Mouse (Mus musculus) hindbrain, embryonic 10.5 days (tissue): ENCODE measurements at regions not wholly inside any gene's neighbourhood (a gene's known extent, or its start where the extent isn't known, plus 50 kb on each side); places are given as distances from the start of the nearest gene placed in this dataset.
"Not testable (repeated sequence)": the region's sequence is repeated elsewhere in the genome, so short reads cannot be mapped to it uniquely, and the experiment has no call there.

ENCODE experiments used
- DNase-seq: peaks from one replicate; pipeline ENCODE4 v3.0.0-alpha.2; 2017; ENCODE audit warnings: low spot score
- H3K27ac ChIP-seq: fragments of 300-500 bp; sonication (generic); 2 replicates; pipeline ENCODE4 v1.5.1; 2016; ENCODE audit warnings: mild to moderate bottlenecking, moderate library complexity
- H3K27me3 ChIP-seq: fragments of 300-500 bp; sonication (generic); 2 replicates; pipeline ENCODE4 v1.6.1; 2016; ENCODE audit warnings: mild to moderate bottlenecking; ENCODE audit not compliant: poor library complexity, insufficient read depth, severe bottlenecking
- H3K36me3 ChIP-seq: fragments of 300-500 bp; sonication (generic); 2 replicates; pipeline ENCODE4 v1.6.1; 2016; ENCODE audit warnings: mild to moderate bottlenecking, moderate library complexity
- H3K4me1 ChIP-seq: fragments of 300-500 bp; sonication (generic); replicated peaks from 2 replicates; pipeline ENCODE4 v1.6.1; 2016; ENCODE audit warnings: mild to moderate bottlenecking
- H3K4me3 ChIP-seq: fragments of 300-500 bp; sonication (generic); 2 replicates; pipeline ENCODE4 v1.5.1; 2016; ENCODE audit warnings: mild to moderate bottlenecking, moderate library complexity
- H3K9me3 ChIP-seq: fragments of 300-500 bp; sonication (generic); 2 replicates; pipeline ENCODE4 v1.6.1; 2016; ENCODE audit warnings: mild to moderate bottlenecking, moderate library complexity
- WGBS: fragments of 180-500 bp; shearing (Covaris S2); methylation state at CpG from one replicate; pipeline ENCODE4 v1.1.7; 2016; 5-methylcytosine and 5-hydroxymethylcytosine counted together

- H3K27ac ChIP-seq, result no peak overlapping the region
- no peaks in the 10 kb centered on the region for H3K36me3 ChIP-seq
- 89% methylated on average over 1 of the region's 1 CpGs for WGBS
- no peaks in the 10 kb centered on the region for H3K4me1 ChIP-seq
- H3K9me3 ChIP-seq, result no peaks in the 10 kb centered on the region
- H3K27me3 ChIP-seq, result no peaks in the 10 kb centered on the region
- H3K4me3 ChIP-seq, result no peak overlapping the region
- DNase-seq, result no peak
These were observed 1073.3 kb downstream of the Diaph3 start for GRCm38 (mm10) chr14:86067743-86068142.

GRCm38 (mm10) chr14:86063620-86063943 is 1077.5 kb downstream of the Diaph3 start:
- Histone ChIP-seq H3K27me3 (no peaks in the 10 kb centered on the region), H3K4me1 (no peaks in the 10 kb centered on the region), H3K4me3 (no peak overlapping the region), H3K27ac (no peak overlapping the region), H3K9me3 (no peaks in the 10 kb centered on the region), H3K36me3 (no peaks in the 10 kb centered on the region)
- 83% methylated on average over 3 of the region's 3 CpGs for WGBS
- no peak for DNase-seq

GRCm38 (mm10) chr14:86062885-86063619 is 1078.0 kb downstream of the Diaph3 start:
- DNase-seq, result no peak
- 74% methylated on average over 11 of the region's 11 CpGs for WGBS

GRCm38 (mm10) chr14:86056991-86057390 is 1084.0 kb downstream of the Diaph3 start:
- Histone ChIP-seq H3K36me3 (no peaks in the 10 kb centered on the region), H3K9me3 (no peaks in the 10 kb centered on the region), H3K27me3 (no peaks in the 10 kb centered on the region), H3K4me1 (no peaks in the 10 kb centered on the region), H3K4me3 (no peak overlapping the region), H3K27ac (no peak overlapping the region)
- 87% methylated on average over 4 of the region's 4 CpGs for WGBS
- no peak for DNase-seq

More at GRCm38 (mm10) chr14:86062885-86063619, 1078.0 kb downstream of the Diaph3 start:
- no peaks in the 10 kb centered on the region for H3K4me1 ChIP-seq
- H3K9me3 ChIP-seq, result no peaks in the 10 kb centered on the region
- H3K27ac ChIP-seq, result no peak overlapping the region
- no peak overlapping the region for H3K4me3 ChIP-seq
- H3K27me3 ChIP-seq, result no peaks in the 10 kb centered on the region
- H3K36me3 ChIP-seq, result no peaks in the 10 kb centered on the region

- no peak overlapping the region for H3K27ac ChIP-seq
- no peaks in the 10 kb centered on the region for H3K36me3 ChIP-seq
- 92% methylated on average over 1 of the region's 1 CpGs for WGBS
- no peaks in the 10 kb centered on the region for H3K27me3 ChIP-seq
- no peak overlapping the region for H3K4me3 ChIP-seq
- DNase-seq, result no peak
- H3K9me3 ChIP-seq, result no peaks in the 10 kb centered on the region
- no peaks in the 10 kb centered on the region for H3K4me1 ChIP-seq
These were observed 1086.4 kb downstream of the Diaph3 start for GRCm38 (mm10) chr14:86054668-86055067.

- Histone ChIP-seq H3K36me3 (no peaks in the 10 kb centered on the region), H3K27ac (no peak overlapping the region), H3K9me3 (no peaks in the 10 kb centered on the region), H3K4me1 (no peaks in the 10 kb centered on the region), H3K4me3 (no peak overlapping the region), H3K27me3 (no peaks in the 10 kb centered on the region)
- no peak for DNase-seq
These were observed 1111.6 kb downstream of the Diaph3 start for GRCm38 (mm10) chr14:86029401-86029800.

- 79% methylated on average over 2 of the region's 2 CpGs for WGBS
- not testable (repeated sequence) for H3K27ac ChIP-seq, H3K4me1 ChIP-seq, H3K36me3 ChIP-seq, H3K9me3 ChIP-seq, DNase-seq, H3K27me3 ChIP-seq, H3K4me3 ChIP-seq
These were observed 1123.4 kb downstream of the Diaph3 start for GRCm38 (mm10) chr14:86017611-86018010.
